23 mouse cellular contexts compared by ENCODE assay signal in genomic region chr16:87634709-87635108, GRCm38 (mm10).
DNase-seq lines count a peak whose midpoint lies in the region; ATAC-seq lines count a peak whose summit lies in the region.
"Had no signal": no experiment of that assay in that cellular context is flagged by ENCODE, and none has a peak within 500 bp of the region (broad histone marks: within the 10 kb centered on the region; RNA-seq: fewer than 3 reads in every experiment).

No protein-coding gene starts in this region.

- 0 out of 2 replicates have a peak, but pooled peaks have one; percentile 45 for ATAC-seq in common myeloid progenitor, adult 5-6 weeks (replicated peaks; ENCODE audit: low read depth, poor library complexity, severe bottlenecking)
- ATAC-seq in monocyte, adult 5-6 weeks (replicated peaks; ENCODE audit: insufficient number of reproducible peaks, low FRiP score, low TSS enrichment, poor library complexity, severe bottlenecking), result 0 out of 2 replicates have a peak, but pooled peaks have one; percentile 40
- ATAC-seq: forebrain, embryonic 16.5 days; liver, embryonic 12.5 days; liver, postnatal 0 days; midbrain, embryonic 15.5 days had no signal

- peak; percentile 92 for DNase-seq in heart, adult 11 months
- DNase-seq in heart, postnatal 36 days, result no peak
- DNase-seq in 3T3-L1 (ENCODE audit: low read depth, low spot score), result peak; percentile 29
- DNase-seq in limb, embryonic 10.5 days (ENCODE audit: low spot score), result no peak
- DNase-seq in lung, postnatal 36 days, result no peak
- DNase-seq in frontal cortex, postnatal 10 days (ENCODE audit: low spot score in 2 of 2), result no peak
- DNase-seq: cerebellum, adult 11 months; cerebellum, adult 9-11 months; heart, postnatal 14 days; kidney, adult 18-20 months; kidney, postnatal 25 days; liver, postnatal 0 days; lung, postnatal 4 days; right cerebral cortex, adult 18-20 months had no signal

- no peaks in the 10 kb centered on the region for H3K27me3 ChIP-seq in limb, embryonic 10.5 days (ENCODE audit: low read depth, poor library complexity, severe bottlenecking)
- H3K27me3 ChIP-seq: kidney, embryonic 15.5 days; liver, embryonic 12.5 days; midbrain, embryonic 15.5 days; neural tube, embryonic 12.5 days had no signal

- intact Hi-C loops in heart, postnatal 36 days (cut with DNase I), result no loop called here

- H3K36me3 ChIP-seq in limb, embryonic 10.5 days, result no peaks in the 10 kb centered on the region
- H3K36me3 ChIP-seq: kidney, embryonic 15.5 days; liver, embryonic 12.5 days; midbrain, embryonic 10.5 days; midbrain, embryonic 15.5 days; neural tube, embryonic 12.5 days had no signal

- H3K9me3 ChIP-seq in limb, embryonic 10.5 days (replicated peaks), result no peaks in the 10 kb centered on the region
- H3K9me3 ChIP-seq: kidney, embryonic 15.5 days; liver, embryonic 12.5 days; midbrain, embryonic 10.5 days; midbrain, embryonic 15.5 days; neural tube, embryonic 12.5 days had no signal

- H3K4me1 ChIP-seq in limb, embryonic 10.5 days, result no peaks in the 10 kb centered on the region
- H3K4me1 ChIP-seq: liver, embryonic 12.5 days; midbrain, embryonic 10.5 days; midbrain, embryonic 15.5 days; neural tube, embryonic 12.5 days had no signal

- H3K27ac ChIP-seq in limb, embryonic 10.5 days, result no peak overlapping the region
- H3K27ac ChIP-seq: kidney, embryonic 15.5 days; liver, embryonic 12.5 days; midbrain, embryonic 10.5 days; midbrain, embryonic 15.5 days; neural tube, embryonic 12.5 days had no signal

- no peak overlapping the region for H3K4me3 ChIP-seq in limb, embryonic 10.5 days
- H3K4me3 ChIP-seq: erythroblast, embryonic 14.5 days; kidney, embryonic 15.5 days; liver, embryonic 12.5 days; midbrain, embryonic 10.5 days; midbrain, embryonic 15.5 days; neural tube, embryonic 12.5 days had no signal

Comparison
In these comparisons a context has a peak if more than half of its experiments do, and no peak if none do; other contexts are left out.
1. DNase-seq: peak in heart, adult 11 months (single experiment) and 3T3-L1 (single experiment); none in heart, postnatal 36 days (0 of 2), limb, embryonic 10.5 days (single experiment), lung, postnatal 36 days (single experiment) and frontal cortex, postnatal 10 days (0 of 2).